Mouse (Mus musculus): ENCODE data around the gene Ctsz. TPM values are rescaled to one million over a fixed set of nuclear protein-coding genes. Genes with fewer than 3 reads are reported as not detected.

Ctsz gene
- total and polyA plus RNA-seq, 3 experiments: 93.7 to 118 TPM; not detected in 1

- H3K4me3 ChIP-seq (ENCODE audit: control insufficient read depth in 1 of 2, insufficient read depth in 1 of 2, low read depth in 2 of 2, low read length in 2 of 2): no peak overlapping the region
- TF ChIP-seq ZNF384 (IDR thresholded peaks at IDR 0.05; ENCODE audit: low read depth, low read length) (no peak), KAT2A (conservative IDR thresholded peaks at IDR 0.05; ENCODE audit: low read depth, low read length) (no peak), USF1 (IDR thresholded peaks at IDR 0.05; ENCODE audit: low read depth, low read length) (no peak), ZMIZ1 (IDR thresholded peaks at IDR 0.05; ENCODE audit: low read depth, low read length) (no peak), RCOR1 (IDR thresholded peaks at IDR 0.05; ENCODE audit: low read depth, low read length) (no peak), SIN3A (IDR thresholded peaks at IDR 0.05; ENCODE audit: low read length) (no peak), CHD1 (IDR thresholded peaks at IDR 0.05; ENCODE audit: low read depth, low read length) (no peak), SMC3 (IDR thresholded peaks at IDR 0.05; ENCODE audit: low read depth, low read length) (no peak), NRF1 (IDR thresholded peaks at IDR 0.05; ENCODE audit: insufficient read depth, low read depth, low read length, poor library complexity, severe bottlenecking) (no peak), JUND (IDR thresholded peaks at IDR 0.05; ENCODE audit: low read depth, low read length) (no peak), POLR2A (IDR thresholded peaks at IDR 0.05; ENCODE audit: control insufficient read depth in 1 of 2, insufficient read depth in 1 of 2, low read depth in 1 of 2, low read length in 2 of 2, poor library complexity in 1 of 2) (no peak), CHD2 (IDR thresholded peaks at IDR 0.05; ENCODE audit: low read length) (no peak), EP300 (IDR thresholded peaks at IDR 0.05; ENCODE audit: low read depth in 1 of 2, low read length in 2 of 2) (no peak), POLR2AphosphoS5 (IDR thresholded peaks at IDR 0.05; ENCODE audit: borderline replicate concordance, low read depth, low read length) (no peak), MYC (IDR thresholded peaks at IDR 0.05; ENCODE audit: low read depth, low read length) (no peak), UBTF (IDR thresholded peaks at IDR 0.05; ENCODE audit: borderline replicate concordance, insufficient read depth, low read depth, low read length) (no peak), RAD21 (IDR thresholded peaks at IDR 0.05; ENCODE audit: low read depth, low read length) (no peak), ETS1 (IDR thresholded peaks at IDR 0.05; ENCODE audit: low read depth, low read length) (no peak), ZKSCAN1 (IDR thresholded peaks at IDR 0.05; ENCODE audit: low read depth, low read length) (no peak), MEF2A (IDR thresholded peaks at IDR 0.05; ENCODE audit: extremely low read depth, insufficient replicate concordance, low read depth, low read length, poor library complexity, severe bottlenecking) (no peak)
- H3K9ac ChIP-seq (ENCODE audit: control insufficient read depth, low read depth, low read length, poor library complexity, severe bottlenecking): no peak overlapping the region
- H3K9me3 ChIP-seq (replicated peaks; ENCODE audit: insufficient read depth, low read length): no peaks in the 10 kb centered on the region
- DNase-seq (ENCODE audit: low read depth, low spot score): no peak
- H3K27me3 ChIP-seq (ENCODE audit: control insufficient read depth in 1 of 2, insufficient read depth in 2 of 2, low read length in 2 of 2): peaks cover 0 to 2% of the 10 kb centered on the region in 2 experiments; a peak in 3 of 4 replicates
- peaks cover 0 to under 1% of the 10 kb centered on the region in 2 experiments; a peak in 2 of 4 replicates for H3K36me3 ChIP-seq (ENCODE audit: control insufficient read depth in 1 of 2, insufficient read depth in 2 of 2, low read length in 2 of 2)
- no peak overlapping the region for H3K27ac ChIP-seq (ENCODE audit: control insufficient read depth, low read depth, low read length)
- H3K79me2 ChIP-seq (ENCODE audit: control insufficient read depth, insufficient read depth, low read length, poor library complexity): no peaks in the 10 kb centered on the region
- peaks cover 0 to 1% of the 10 kb centered on the region in 2 experiments; a peak in 2 of 4 replicates for H3K4me1 ChIP-seq (ENCODE audit: control insufficient read depth in 1 of 2, insufficient read depth in 2 of 2, low read length in 2 of 2)
Observed at GRCm38 (mm10) chr2:174478746-174479145, 39.9 kb upstream of the Ctsz start.

All from MEL (cell line).